Mouse (Mus musculus) limb, embryonic 11.5 days (tissue): ENCODE data around the gene Mindy4b-ps. TPM values are rescaled to one million over a fixed set of nuclear protein-coding genes. Genes with fewer than 3 reads are reported as not detected.
"Not testable (repeated sequence)": the region's sequence is repeated elsewhere in the genome, so short reads cannot be mapped to it uniquely, and the experiment has no call there.

Experiments used
- ATAC-seq: fragments of 200-750 bp; cut with Nextera tagmentation; 2 replicates; pipeline ENCODE4 v1.8.0; 2017; ENCODE audit warnings: low read depth; ENCODE audit not compliant: insufficient number of reproducible peaks, low FRiP score, low TSS enrichment
- DNase-seq: peaks from one replicate; pipeline ENCODE4 v3.0.0-alpha.2; 2015; ENCODE audit warnings: low spot score
- H3K27ac ChIP-seq: fragments of 300-500 bp; sonication (generic); replicated peaks from 2 replicates; pipeline ENCODE4 v1.5.1; 2014; ENCODE audit warnings: low read depth, mild to moderate bottlenecking, low read length
- H3K27me3 ChIP-seq: fragments of 300-500 bp; sonication (generic); 2 replicates; pipeline ENCODE4 v1.6.1; 2014; ENCODE audit warnings: mild to moderate bottlenecking, low read length, mixed read lengths; ENCODE audit not compliant: control insufficient read depth, insufficient read depth
- H3K36me3 ChIP-seq: fragments of 300-500 bp; sonication (generic); 2 replicates; pipeline ENCODE4 v1.6.1; 2014; ENCODE audit warnings: mild to moderate bottlenecking, low read length, moderate library complexity, mixed read lengths; ENCODE audit not compliant: control insufficient read depth, insufficient read depth
- H3K4me1 ChIP-seq: fragments of 300-500 bp; sonication (generic); 2 replicates; pipeline ENCODE4 v1.6.1; 2014; ENCODE audit warnings: low read length, mixed read lengths; ENCODE audit not compliant: control insufficient read depth, insufficient read depth
- H3K4me2 ChIP-seq: fragments of 300-500 bp; sonication (generic); 2 replicates; pipeline ENCODE4 v1.6.1; 2014; ENCODE audit warnings: low read depth, mild to moderate bottlenecking, moderate library complexity; ENCODE audit not compliant: severe bottlenecking
- H3K4me3 ChIP-seq: fragments of 300-500 bp; sonication (generic); 2 replicates; pipeline ENCODE4 v1.5.1; 2014; ENCODE audit warnings: low read depth, low read length
- H3K9ac ChIP-seq: fragments of 300-500 bp; sonication (generic); 2 replicates; pipeline ENCODE4 v1.6.1; 2014; ENCODE audit warnings: mild to moderate bottlenecking, low read length
- H3K9me3 ChIP-seq: fragments of 300-500 bp; sonication (generic); 2 replicates; pipeline ENCODE4 v1.6.1; 2016; ENCODE audit warnings: low read length; ENCODE audit not compliant: control insufficient read depth
- WGBS: fragments of 180-500 bp; shearing (Covaris S2); extraction: QIAGEN DNeasy Blood & Tissue Kit; methylation state at CpG from one replicate; pipeline ENCODE4 v1.1.7; 2014; 5-methylcytosine and 5-hydroxymethylcytosine counted together
- polyA plus RNA-seq: library from polyadenylated mRNA; unstranded; fragments of >200 nt; fragmentation: Nextera tagmentation; extraction: Ambion mirVana; gene quantifications from 2 replicates; pipeline ENCODE4 v1.2.1, GENCODE M21; 2014

Gene Mindy4b-ps
- 0.34 TPM in 1 of 2 replicates, not detected in the other for polyA plus RNA-seq

DNA sequence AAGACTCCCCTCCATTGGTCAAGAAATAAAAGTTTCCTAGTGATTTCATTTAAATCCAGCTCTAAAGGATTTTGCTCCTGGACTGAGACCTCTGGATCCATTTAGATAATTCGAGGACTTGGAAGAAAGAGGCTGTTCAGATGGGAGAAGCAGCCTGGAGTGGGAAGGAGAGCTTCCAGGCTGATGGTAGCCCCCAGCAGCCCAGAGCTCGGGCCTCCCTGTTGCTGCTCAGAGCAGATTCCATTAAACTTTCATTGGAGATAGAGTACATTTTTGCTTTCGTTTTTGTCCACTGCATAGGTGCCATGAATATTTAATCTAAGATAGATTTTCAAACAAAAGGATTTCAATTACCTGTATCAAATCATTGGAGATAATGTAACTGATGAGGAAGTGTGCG is at the start of gene Mindy4b-ps:
Mindy4b-ps (minus strand) TSS at position 101 of the 400 bp plus-strand sequence.
- no peaks in the 10 kb centered on the region for H3K27me3 ChIP-seq
- no peak within 1 kb of the TSS for H3K4me2 ChIP-seq
- no peak within 1 kb of the TSS for H3K4me3 ChIP-seq
- ATAC-seq (no peak), DNase-seq (no peak)
- H3K27ac ChIP-seq, result no peak within 1 kb of the TSS
- H3K36me3 ChIP-seq, result no peaks in the 10 kb centered on the region
- WGBS, result 83% methylated on average over 4 of the region's 4 CpGs
- H3K9ac ChIP-seq, result no peak within 1 kb of the TSS
- H3K4me1 ChIP-seq, result no peaks in the 10 kb centered on the region
- H3K9me3 ChIP-seq, result no peaks in the 10 kb centered on the region

DNA sequence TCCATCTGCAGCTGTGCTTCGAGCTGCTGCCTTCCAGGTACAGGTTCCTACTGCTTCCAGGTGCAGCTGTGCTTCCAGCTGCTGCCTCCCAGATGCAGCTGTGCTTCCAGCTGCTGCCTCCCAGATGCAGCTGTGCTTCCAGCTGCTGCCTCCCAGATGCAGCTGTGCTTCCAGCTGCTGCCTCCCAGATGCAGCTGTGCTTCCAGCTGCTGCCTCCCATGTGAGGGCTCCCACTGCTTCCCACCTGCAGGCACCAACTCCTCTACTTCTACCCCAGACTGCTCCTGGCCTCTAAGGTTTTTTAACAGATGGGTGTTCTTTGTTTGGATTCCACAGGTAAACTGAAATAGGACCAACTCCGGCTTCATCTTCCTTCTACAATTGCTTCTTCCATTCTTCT is 49.8 kb upstream of the Mindy4b-ps start:
- not testable (repeated sequence) for H3K4me3 ChIP-seq, H3K4me2 ChIP-seq, H3K27me3 ChIP-seq, H3K9ac ChIP-seq, H3K9me3 ChIP-seq, DNase-seq, H3K36me3 ChIP-seq, ATAC-seq, H3K4me1 ChIP-seq, H3K27ac ChIP-seq
- 81% methylated on average over 2 of the region's 2 CpGs for WGBS

DNA sequence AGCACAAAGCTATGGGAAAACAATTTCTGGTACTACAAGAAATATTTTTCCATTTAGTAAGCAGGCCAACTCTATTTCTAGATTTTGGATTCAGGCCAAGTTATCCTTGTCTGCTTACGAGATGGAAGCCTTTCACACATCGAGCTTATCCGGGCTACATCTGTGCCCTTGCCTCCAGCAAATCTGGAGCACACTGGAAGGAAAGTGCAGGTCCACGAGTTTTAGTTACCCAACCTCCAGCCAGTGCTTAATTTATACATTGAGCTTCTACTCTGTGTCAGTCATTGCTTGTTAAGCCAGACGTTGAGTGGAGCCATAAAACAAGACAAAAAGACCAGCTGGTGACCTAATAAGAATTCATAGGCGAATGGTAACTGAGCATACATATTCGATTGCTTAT is 43.6 kb upstream of the Mindy4b-ps start:
- ATAC-seq, result no peak
- H3K4me2 ChIP-seq, result no peak overlapping the region
- H3K27ac ChIP-seq, result no peak overlapping the region
- no peak overlapping the region for H3K4me3 ChIP-seq
- DNase-seq, result no peak
- H3K9ac ChIP-seq, result no peak overlapping the region
- H3K4me1 ChIP-seq, result no peaks in the 10 kb centered on the region
- WGBS, result 69% methylated on average over 7 of the region's 7 CpGs
- H3K27me3 ChIP-seq, result no peaks in the 10 kb centered on the region
- no peaks in the 10 kb centered on the region for H3K36me3 ChIP-seq
- no peaks in the 10 kb centered on the region for H3K9me3 ChIP-seq

DNA sequence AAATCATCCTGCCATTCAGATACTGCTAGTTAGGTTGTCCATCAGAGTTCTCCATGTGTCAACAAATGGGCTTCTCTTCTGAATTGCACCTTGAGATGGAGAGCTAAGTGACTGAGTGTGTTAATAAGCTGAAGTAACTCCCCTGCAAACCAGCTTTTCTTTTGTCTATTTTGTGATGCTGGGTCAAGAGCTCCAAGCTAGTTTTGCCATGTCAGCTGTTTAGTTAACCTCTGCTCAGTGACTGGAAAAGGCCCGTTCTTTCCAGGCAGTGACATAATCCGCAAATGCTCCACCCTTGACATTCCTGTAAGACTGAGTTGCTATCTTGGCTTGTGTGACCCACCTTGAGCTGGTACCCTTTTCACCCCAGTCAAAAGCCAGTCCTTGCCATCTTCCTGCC is 40.9 kb upstream of the Mindy4b-ps start:
- no peak overlapping the region for H3K27ac ChIP-seq
- no peak overlapping the region for H3K9ac ChIP-seq
- ATAC-seq (no peak), DNase-seq (no peak)
- H3K36me3 ChIP-seq, result no peaks in the 10 kb centered on the region
- no peaks in the 10 kb centered on the region for H3K9me3 ChIP-seq
- H3K4me1 ChIP-seq, result no peaks in the 10 kb centered on the region
- WGBS, result 88% methylated on average over 2 of the region's 2 CpGs
- H3K4me3 ChIP-seq, result no peak overlapping the region
- no peak overlapping the region for H3K4me2 ChIP-seq
- no peaks in the 10 kb centered on the region for H3K27me3 ChIP-seq

DNA sequence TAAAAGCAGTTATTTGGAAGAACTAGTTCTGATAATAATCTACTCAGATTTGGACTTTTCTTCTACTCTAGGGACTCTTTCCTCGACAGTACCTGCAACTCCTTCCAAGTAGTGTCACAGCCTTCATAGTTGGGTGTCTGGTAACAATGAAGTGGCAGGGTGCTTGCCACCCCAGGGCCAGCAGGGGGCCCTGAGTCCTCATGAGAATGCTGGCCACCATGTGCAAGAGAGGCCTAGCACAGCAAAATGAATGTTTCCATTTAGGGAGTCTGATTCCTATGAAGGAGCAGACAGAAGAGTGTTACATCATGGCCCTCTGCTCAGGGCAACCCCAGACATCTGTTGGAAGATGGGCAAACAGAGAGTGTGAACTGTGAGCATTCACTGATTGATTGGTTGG is 21.3 kb upstream of the Mindy4b-ps start:
- no peak overlapping the region for H3K9ac ChIP-seq
- ATAC-seq (no peak), DNase-seq (no peak)
- H3K4me3 ChIP-seq, result no peak overlapping the region
- no peaks in the 10 kb centered on the region for H3K4me1 ChIP-seq
- H3K27me3 ChIP-seq, result no peaks in the 10 kb centered on the region
- 64% methylated on average over 1 of the region's 1 CpGs for WGBS
- no peaks in the 10 kb centered on the region for H3K9me3 ChIP-seq
- H3K4me2 ChIP-seq, result no peak overlapping the region
- H3K36me3 ChIP-seq, result no peaks in the 10 kb centered on the region
- H3K27ac ChIP-seq, result no peak overlapping the region

DNA sequence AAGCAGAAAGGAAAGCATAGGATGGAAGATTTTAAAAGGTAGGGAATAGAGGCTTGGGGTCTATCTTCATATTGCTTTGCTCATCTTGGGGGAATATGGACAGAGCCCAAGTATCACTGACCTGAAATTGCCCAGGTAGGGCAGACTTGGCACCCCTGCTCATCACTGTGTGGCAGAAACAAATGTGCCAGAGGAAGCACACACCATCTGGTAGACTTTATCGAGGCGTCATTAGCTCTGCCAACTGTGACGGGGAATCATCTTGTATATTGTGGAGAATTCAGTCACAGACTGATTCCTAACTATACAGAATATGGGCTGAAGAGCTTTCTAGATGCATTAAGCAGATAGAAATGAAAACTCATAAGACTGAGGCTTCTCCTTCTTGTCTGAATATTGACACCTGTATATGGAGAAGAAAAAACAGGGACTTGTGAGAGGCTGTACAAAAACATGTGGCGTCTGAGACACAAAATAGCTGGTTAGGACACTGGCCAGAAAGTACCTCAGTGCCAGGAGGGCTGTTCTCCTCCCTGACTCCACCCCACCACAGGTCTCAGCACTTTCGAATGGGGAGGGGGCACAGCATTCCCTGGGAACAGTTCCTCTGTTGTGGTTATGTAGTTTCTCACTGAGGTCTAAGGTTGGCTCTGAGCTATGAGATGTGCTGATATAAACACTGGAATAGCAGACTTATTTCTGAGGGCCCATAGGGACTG is 11.5 kb upstream of the Mindy4b-ps start:
- WGBS, result 82% methylated on average over 5 of the region's 5 CpGs
- Histone ChIP-seq H3K9ac (no peak overlapping the region), H3K9me3 (no peaks in the 10 kb centered on the region), H3K36me3 (no peaks in the 10 kb centered on the region), H3K4me3 (no peak overlapping the region), H3K27me3 (no peaks in the 10 kb centered on the region), H3K4me2 (no peak overlapping the region), H3K4me1 (no peaks in the 10 kb centered on the region), H3K27ac (no peak overlapping the region)
- no peak for DNase-seq
- ATAC-seq, result no peak

DNA sequence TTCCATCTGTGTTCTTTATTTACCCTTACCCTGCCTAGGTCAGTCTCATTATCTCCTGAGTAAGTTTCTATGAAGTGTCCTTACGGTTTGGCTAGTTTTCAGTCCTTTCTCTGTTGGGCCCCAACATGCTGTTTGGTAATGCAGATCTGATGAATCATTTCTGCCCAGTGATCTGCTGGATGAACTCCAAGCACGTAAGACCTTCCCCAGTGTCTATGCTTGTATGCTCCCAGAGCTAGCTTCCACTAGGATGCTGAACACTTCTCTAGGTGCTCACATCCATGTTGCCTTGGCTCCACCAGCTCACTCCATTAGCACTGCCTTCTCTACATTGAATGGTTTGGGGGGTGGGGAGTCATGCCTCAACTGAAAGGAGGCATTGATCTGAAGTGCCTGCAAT is 10.8 kb upstream of the Mindy4b-ps start:
- H3K4me2 ChIP-seq, result no peak overlapping the region
- no peaks in the 10 kb centered on the region for H3K36me3 ChIP-seq
- WGBS, result 94% methylated on average over 2 of the region's 2 CpGs
- DNase-seq, result no peak
- no peak overlapping the region for H3K4me3 ChIP-seq
- H3K4me1 ChIP-seq, result no peaks in the 10 kb centered on the region
- no peaks in the 10 kb centered on the region for H3K9me3 ChIP-seq
- H3K27ac ChIP-seq, result no peak overlapping the region
- no peak for ATAC-seq
- no peaks in the 10 kb centered on the region for H3K27me3 ChIP-seq
- H3K9ac ChIP-seq, result no peak overlapping the region

DNA sequence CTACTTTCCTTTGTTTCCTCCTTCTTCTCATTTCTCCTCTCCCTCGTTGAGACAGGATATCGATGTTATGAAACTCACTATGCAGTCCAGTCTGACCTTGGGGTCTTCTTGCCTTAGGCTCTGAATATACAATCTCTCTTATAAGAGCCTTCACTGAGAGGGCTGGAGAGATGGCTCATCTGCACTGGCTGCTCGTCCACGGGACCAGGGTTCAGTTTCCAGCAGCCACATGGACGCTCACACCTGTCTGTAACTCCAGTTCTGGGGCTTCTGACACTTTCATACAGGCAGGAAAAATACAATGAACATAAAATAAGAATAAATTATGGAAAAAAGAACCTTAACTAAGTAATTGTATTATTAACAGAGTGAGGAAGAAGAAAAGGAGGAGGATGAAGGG is 9.5 kb upstream of the Mindy4b-ps start:
- ATAC-seq (no peak), DNase-seq (no peak)
- Histone ChIP-seq H3K4me1 (no peaks in the 10 kb centered on the region), H3K36me3 (no peaks in the 10 kb centered on the region), H3K9me3 (no peaks in the 10 kb centered on the region), H3K9ac (no peak overlapping the region), H3K4me3 (no peak overlapping the region), H3K27me3 (no peaks in the 10 kb centered on the region), H3K4me2 (no peak overlapping the region), H3K27ac (no peak overlapping the region)
- 85% methylated on average over 5 of the region's 5 CpGs for WGBS

DNA sequence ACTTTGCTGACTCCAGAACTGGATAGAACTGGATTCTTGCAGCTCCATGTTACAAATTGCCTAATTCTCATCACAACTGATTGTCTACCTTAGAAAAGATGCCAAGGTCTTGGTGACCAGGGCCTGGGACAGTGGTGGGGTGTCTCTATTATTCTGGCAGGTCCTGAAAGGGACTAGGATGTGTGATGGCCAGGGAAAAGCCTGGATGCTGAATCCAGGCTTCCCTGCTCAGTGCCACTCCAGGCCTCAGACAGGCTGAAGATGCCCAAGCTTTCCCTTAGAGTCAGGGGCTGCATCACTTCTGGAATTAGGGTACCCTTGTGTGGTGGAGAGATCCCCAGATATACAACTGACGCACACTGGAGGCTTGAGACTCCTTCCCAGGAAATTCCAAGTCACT is 7.8 kb upstream of the Mindy4b-ps start:
- no peak for ATAC-seq
- no peak overlapping the region for H3K4me3 ChIP-seq
- H3K9ac ChIP-seq, result no peak overlapping the region
- no peaks in the 10 kb centered on the region for H3K4me1 ChIP-seq
- no peaks in the 10 kb centered on the region for H3K27me3 ChIP-seq
- WGBS, result 87% methylated on average over 1 of the region's 1 CpGs
- no peaks in the 10 kb centered on the region for H3K9me3 ChIP-seq
- H3K36me3 ChIP-seq, result no peaks in the 10 kb centered on the region
- no peak for DNase-seq
- no peak overlapping the region for H3K27ac ChIP-seq
- H3K4me2 ChIP-seq, result no peak overlapping the region
